Mouse (Mus musculus) frontal cortex, adult 2 months (tissue): Measurements from ENCODE around the gene Sec16b. TPM values are rescaled to one million over a fixed set of nuclear protein-coding genes. Genes with fewer than 3 reads are reported as not detected.

Source experiments
- DNase-seq, 2 experiments: peaks; one replicate each; pipeline ENCODE4 v3.0.0; 2022; ENCODE audit warnings: low spot score in 1 of 2; ENCODE audit errors: extremely low spot score in 1 of 2
- polyA plus RNA-seq: library from polyadenylated mRNA; depleted of rRNA; stranded (reverse); fragments of >200 nt; gene quantifications from 2 replicates; pipeline ENCODE4 v1.2.3, GENCODE M21; 2012; rRNA removed

Sec16b gene
- 1.0 and 1.3 TPM in 2 replicates for polyA plus RNA-seq

DNA sequence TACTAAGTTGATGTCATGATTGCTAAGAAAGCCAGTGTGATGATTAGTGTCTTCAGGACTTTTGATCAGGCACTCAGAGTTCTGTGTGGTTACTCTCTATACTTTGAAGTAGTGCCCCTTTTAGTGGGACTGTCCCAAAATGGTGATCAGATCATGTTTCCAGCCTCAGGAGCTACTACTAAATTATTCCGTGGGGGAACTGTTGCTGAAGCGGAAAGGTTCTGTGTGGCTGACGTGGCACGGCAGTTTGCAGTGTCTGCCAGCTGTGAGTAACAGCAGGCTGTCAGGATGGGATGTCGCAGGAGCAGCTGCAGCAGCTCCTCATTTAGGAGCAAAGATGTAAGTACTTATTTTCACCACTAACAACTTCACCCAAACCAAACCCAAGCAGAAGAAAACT lies at the start of gene Sec16b:
Sec16b (plus strand) TSS at position 207 of the 400 bp plus-strand sequence.
- DNase-seq = no peak

DNA sequence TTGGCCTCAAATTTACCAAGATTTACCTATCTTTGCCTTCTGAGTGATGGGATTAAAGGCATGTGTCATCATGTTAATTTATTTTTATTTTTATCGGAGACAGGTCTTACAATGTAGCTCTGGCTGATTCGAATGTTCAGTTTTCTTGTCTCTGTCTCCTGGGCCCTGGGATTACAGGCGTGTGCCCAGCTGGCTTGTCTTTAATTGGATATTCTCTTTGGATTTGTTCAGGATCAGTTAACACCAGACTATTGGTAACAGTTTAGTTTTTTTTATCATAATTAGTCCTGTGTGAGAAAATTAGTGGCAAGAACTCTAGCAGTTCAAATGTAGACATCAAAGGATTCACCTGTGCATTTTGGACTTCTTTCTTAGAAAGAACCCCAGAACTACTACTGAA lies 48.7 kb upstream of the Sec16b start:
- no peak for DNase-seq

- no peak for DNase-seq
Observed at GRCm38 (mm10) chr1:157458421-157459208, 47.9 kb upstream of the Sec16b start, which contains the start of gene Cryzl2. Cryzl2 (plus strand) TSS chr1:157458577.

GRCm38 (mm10) chr1:157459904-157460303 lies 46.6 kb upstream of the Sec16b start:
- DNase-seq = no peak

DNA sequence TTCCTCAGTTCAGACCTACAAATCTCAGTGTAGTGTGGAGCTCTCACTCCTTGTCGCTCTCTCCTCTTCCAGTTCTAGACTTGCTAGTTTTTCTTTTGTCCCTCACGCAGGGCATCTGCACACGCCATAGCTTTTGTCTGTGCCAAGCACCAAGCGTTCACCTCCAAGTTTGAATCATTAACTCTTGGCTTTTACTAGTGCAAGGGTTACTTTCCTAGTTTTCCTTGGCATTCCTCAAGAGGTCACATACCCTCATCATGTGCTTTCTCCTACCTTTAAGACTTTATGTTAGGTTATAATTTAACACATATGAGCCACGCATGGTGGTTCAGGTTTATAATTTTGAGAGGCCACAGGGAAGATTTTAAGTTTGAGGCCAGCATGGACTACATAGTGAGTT lies 45.3 kb upstream of the Sec16b start:
- DNase-seq = no peak

- no peak for DNase-seq
Observed at GRCm38 (mm10) chr1:157462336-157462735, 44.2 kb upstream of the Sec16b start.

DNA sequence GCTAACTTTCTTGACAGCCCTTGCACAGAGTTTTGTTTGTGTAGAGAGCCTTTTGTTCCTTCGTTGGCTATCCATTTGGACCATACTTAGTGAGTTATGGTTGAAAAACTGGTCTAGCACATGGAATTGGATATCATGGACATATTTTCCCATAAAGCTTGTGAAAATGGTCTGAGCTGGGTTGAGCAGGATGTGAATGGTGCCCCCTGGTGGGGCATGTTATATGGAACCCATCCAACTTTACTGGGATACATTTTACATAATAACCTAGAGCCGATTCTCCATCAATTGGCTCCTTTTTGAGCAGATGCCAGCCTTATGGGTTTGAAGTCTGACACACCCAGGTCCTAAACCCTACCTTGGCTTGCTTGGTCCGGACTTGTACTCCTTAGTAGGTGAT lies 41.3 kb upstream of the Sec16b start:
- peak in 1 of 2 experiments; percentile 76 for DNase-seq

GRCm38 (mm10) chr1:157467866-157468265 lies 38.7 kb upstream of the Sec16b start:
- peak in 1 of 2 experiments; percentile 58 for DNase-seq

GRCm38 (mm10) chr1:157470761-157471386 lies 35.7 kb upstream of the Sec16b start:
- peak; percentile 86 for DNase-seq

- DNase-seq = no peak
Observed at GRCm38 (mm10) chr1:157472716-157473115, 33.8 kb upstream of the Sec16b start.

DNA sequence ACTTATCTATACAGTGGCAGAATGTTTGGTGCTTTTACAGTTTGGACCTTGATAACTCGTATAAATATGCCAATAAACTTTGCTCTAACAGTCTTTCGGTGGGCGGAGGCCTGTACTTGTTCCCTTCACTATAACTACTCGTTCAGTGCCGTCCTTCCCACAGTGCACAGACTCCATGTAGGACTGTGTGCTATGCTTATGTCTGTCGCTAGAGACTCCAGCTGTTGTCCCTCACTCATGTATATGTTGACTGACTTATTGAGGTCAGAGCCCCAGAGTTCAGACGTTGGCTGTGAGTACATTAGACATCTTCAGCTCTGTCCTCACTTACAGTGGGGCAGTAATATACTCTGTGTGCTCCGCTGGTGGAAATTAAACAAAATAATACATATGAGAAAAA lies 31.7 kb upstream of the Sec16b start:
- no peak for DNase-seq

DNA sequence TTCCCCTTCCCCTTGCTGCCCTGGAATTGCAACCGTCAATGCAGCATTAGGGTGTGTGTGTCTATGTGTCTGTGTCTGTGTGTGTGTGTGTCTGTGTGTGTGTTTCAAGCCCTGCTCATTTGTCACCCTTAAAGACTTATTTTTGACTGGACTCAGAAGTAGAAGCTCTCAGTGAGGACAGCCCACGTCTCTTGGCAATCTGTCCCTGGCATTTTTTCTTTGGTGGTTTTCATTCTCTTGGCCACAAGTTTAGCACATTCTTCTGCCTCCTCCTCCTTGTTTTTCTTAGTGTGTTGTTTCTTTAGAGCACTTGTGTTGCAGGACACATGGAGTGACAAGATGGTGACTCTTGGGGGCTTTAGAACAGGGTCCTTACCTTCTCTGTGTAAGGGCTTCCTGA lies 30.3 kb upstream of the Sec16b start:
- peak in 1 of 2 experiments; percentile 64 for DNase-seq

DNA sequence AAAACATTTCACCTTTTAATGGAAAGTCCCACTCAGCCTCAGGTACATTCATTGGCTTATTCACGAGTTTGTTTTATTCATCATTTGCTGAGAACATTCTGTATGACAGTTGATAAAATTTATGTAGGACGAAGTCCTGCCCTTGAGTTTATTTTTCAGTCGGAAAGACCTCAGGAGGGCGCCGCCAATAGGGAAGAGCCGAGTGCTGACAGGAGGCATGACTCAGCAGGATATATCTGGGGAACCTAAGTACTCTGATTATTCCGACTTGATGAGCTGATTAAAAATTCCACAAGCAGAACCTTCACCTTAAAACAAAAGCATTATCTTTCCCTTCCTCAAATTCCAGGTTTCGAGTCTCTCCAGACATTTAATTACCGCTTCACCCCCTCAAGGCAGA lies 26.4 kb upstream of the Sec16b start:
- no peak for DNase-seq

DNA sequence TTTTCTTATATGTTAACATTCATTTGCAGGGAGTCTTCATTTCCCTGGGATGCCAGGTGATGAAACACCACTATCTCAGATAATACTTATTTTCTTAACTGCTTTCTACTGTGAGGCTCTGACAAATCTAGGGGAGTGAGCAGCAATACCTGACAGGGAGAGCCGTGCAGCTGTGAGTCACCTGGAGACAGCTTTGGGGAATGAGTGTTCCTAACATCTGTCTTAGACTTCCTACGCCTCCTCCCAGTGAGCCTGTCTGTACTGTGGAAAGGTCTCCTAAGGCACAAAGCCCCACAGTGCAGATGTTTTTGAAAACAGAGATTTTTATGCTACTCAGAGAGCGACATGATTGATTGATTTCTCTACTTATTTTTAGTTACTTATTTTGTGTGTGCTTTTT lies 25.6 kb upstream of the Sec16b start:
- DNase-seq = no peak

GRCm38 (mm10) chr1:157481666-157482065 lies 24.9 kb upstream of the Sec16b start:
- no peak for DNase-seq

GRCm38 (mm10) chr1:157484161-157484560 lies 22.4 kb upstream of the Sec16b start:
- DNase-seq = peak; percentile 54 to 61

DNA sequence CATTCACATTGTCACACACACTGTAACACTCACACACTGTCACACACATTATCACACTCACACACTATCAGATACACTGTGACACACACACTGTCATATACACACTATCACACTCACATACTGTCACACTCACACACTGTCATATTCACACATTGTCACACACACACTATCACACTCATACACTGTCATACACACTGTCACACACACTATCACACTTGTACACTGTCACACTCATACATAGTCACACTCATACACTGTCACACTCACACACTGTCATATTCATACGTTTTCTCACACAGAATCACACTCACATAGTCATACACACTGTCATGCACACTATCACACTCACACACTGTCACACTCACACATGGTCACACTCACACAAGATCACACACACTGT lies 5.9 kb upstream of the Sec16b start:
- DNase-seq = no peak

- no peak for DNase-seq
Observed at GRCm38 (mm10) chr1:157501352-157501945, 5.1 kb upstream of the Sec16b start.

GRCm38 (mm10) chr1:157503071-157503470 lies 3.5 kb upstream of the Sec16b start:
- no peak for DNase-seq

DNA sequence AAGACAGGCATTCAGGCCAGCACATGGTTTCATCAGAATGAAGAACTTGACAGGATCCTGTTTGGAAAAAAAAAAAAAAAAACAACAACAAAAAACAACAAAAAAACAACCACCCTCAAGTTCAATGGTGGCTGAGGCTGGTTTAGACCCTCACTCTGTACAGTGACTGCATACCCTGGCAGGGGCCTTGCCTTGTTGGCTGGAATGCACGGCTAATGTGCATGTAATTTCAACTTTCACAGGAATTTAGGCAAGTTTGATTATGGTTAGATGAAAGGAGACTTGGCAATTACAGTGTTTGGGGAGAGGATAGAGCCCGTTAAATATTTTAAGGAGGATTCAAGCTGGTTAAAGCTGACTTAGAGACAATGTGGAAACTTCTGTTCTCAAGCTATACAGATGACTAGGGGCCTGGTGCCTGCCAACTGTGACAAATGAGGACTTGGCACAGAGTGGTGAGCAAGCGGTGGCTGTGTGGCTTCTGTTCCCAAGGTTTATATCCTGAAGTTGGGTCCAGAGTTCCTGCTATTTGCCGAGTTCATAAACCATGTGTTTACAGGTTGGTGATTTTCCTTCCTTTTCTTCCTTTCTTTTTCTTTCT lies 567 bp downstream of the Sec16b start:
- peak in 1 of 2 experiments; percentile 49 for DNase-seq

GRCm38 (mm10) chr1:157507814-157508213 lies 1.3 kb downstream of the Sec16b start:
- no peak for DNase-seq
